Mouse (Mus musculus): ENCODE measurements around the gene Dnajc14. TPM values are rescaled to one million over a fixed set of nuclear protein-coding genes. Genes with fewer than 3 reads are reported as not detected.

The Dnajc14 gene
- total and polyA plus RNA-seq, 3 experiments = 27.7 to 36.7 TPM; not detected in 1

- H3K4me1 ChIP-seq (ENCODE audit: control insufficient read depth in 1 of 2, insufficient read depth in 2 of 2, low read length in 2 of 2) = peaks cover 2 to 6% of the 10 kb centered on the region in 2 experiments; a peak in 3 of 4 replicates
- DNase-seq (ENCODE audit: low read depth, low spot score) = peak; percentile 72
- H3K79me2 ChIP-seq (ENCODE audit: control insufficient read depth, insufficient read depth, low read length, poor library complexity) = no peaks in the 10 kb centered on the region
- peaks cover 0 to 11% of the 10 kb centered on the region in 2 experiments; a peak in 2 of 4 replicates for H3K36me3 ChIP-seq (ENCODE audit: control insufficient read depth in 1 of 2, insufficient read depth in 2 of 2, low read length in 2 of 2)
- H3K27me3 ChIP-seq (ENCODE audit: control insufficient read depth in 1 of 2, insufficient read depth in 2 of 2, low read length in 2 of 2) = no peaks in the 10 kb centered on the region
- TF ChIP-seq NRF1 (IDR thresholded peaks at IDR 0.05; ENCODE audit: insufficient read depth, low read depth, low read length, poor library complexity, severe bottlenecking) (no peak), JUND (IDR thresholded peaks at IDR 0.05; ENCODE audit: low read depth, low read length) (no peak), SIN3A (IDR thresholded peaks at IDR 0.05; ENCODE audit: low read length) (no peak; the same call in 1 of the 2 replicates), ETS1 (IDR thresholded peaks at IDR 0.05; ENCODE audit: low read depth, low read length) (peak; percentile 63), MXI1 (IDR thresholded peaks at IDR 0.05; ENCODE audit: low read depth, low read length) (no peak), POLR2AphosphoS2 (IDR thresholded peaks at IDR 0.05; ENCODE audit: low read length) (no peak), CTCF (IDR thresholded peaks at IDR 0.05 in 2 of 3, conservative IDR thresholded peaks at IDR 0.05 in 1 of 3; ENCODE audit: control insufficient read depth in 1 of 3, insufficient read depth in 1 of 3, low read depth in 2 of 3, low read length in 3 of 3, poor library complexity in 1 of 3, severe bottlenecking in 1 of 3) (no peak)
- no peak overlapping the region for H3K27ac ChIP-seq (ENCODE audit: control insufficient read depth, low read depth, low read length)
- no peak overlapping the region for H3K4me3 ChIP-seq (ENCODE audit: control insufficient read depth in 1 of 2, insufficient read depth in 1 of 2, low read depth in 2 of 2, low read length in 2 of 2)
- H3K9ac ChIP-seq (ENCODE audit: control insufficient read depth, low read depth, low read length, poor library complexity, severe bottlenecking) = no peak overlapping the region
- no peaks in the 10 kb centered on the region for H3K9me3 ChIP-seq (replicated peaks; ENCODE audit: insufficient read depth, low read length)
These were observed 24.7 kb upstream of the Dnajc14 start for GRCm38 (mm10) chr10:128779011-128779795.

- peaks cover 2 to 6% of the 10 kb centered on the region in 2 experiments; a peak in 3 of 4 replicates for H3K4me1 ChIP-seq (ENCODE audit: control insufficient read depth in 1 of 2, insufficient read depth in 2 of 2, low read length in 2 of 2)
- H3K27ac ChIP-seq (ENCODE audit: control insufficient read depth, low read depth, low read length) = no peak overlapping the region
- peak; percentile 39 for DNase-seq (ENCODE audit: low read depth, low spot score)
- no peak overlapping the region for H3K4me3 ChIP-seq (ENCODE audit: control insufficient read depth in 1 of 2, insufficient read depth in 1 of 2, low read depth in 2 of 2, low read length in 2 of 2)
- no peaks in the 10 kb centered on the region for H3K9me3 ChIP-seq (replicated peaks; ENCODE audit: insufficient read depth, low read length)
- no peak overlapping the region for H3K9ac ChIP-seq (ENCODE audit: control insufficient read depth, low read depth, low read length, poor library complexity, severe bottlenecking)
- peaks cover 0 to 11% of the 10 kb centered on the region in 2 experiments; a peak in 2 of 4 replicates for H3K36me3 ChIP-seq (ENCODE audit: control insufficient read depth in 1 of 2, insufficient read depth in 2 of 2, low read length in 2 of 2)
- H3K79me2 ChIP-seq (ENCODE audit: control insufficient read depth, insufficient read depth, low read length, poor library complexity) = no peaks in the 10 kb centered on the region
- TF ChIP-seq ZC3H11A (IDR thresholded peaks at IDR 0.05; ENCODE audit: low read depth, low read length) (no peak), KAT2A (conservative IDR thresholded peaks at IDR 0.05; ENCODE audit: low read depth, low read length) (no peak), MXI1 (IDR thresholded peaks at IDR 0.05; ENCODE audit: low read depth, low read length) (no peak), MAFK (IDR thresholded peaks at IDR 0.05; ENCODE audit: borderline replicate concordance, low read depth, low read length) (no peak), MYB (IDR thresholded peaks at IDR 0.05; ENCODE audit: low read depth, low read length) (no peak), MYC (IDR thresholded peaks at IDR 0.05; ENCODE audit: low read depth, low read length) (no peak), EP300 (IDR thresholded peaks at IDR 0.05; ENCODE audit: low read depth in 1 of 2, low read length in 2 of 2) (no peak), POLR2AphosphoS2 (IDR thresholded peaks at IDR 0.05; ENCODE audit: low read length) (no peak), TCF12 (IDR thresholded peaks at IDR 0.05; ENCODE audit: low read depth, low read length) (no peak), SMC3 (IDR thresholded peaks at IDR 0.05; ENCODE audit: low read depth, low read length) (no peak)
- no peaks in the 10 kb centered on the region for H3K27me3 ChIP-seq (ENCODE audit: control insufficient read depth in 1 of 2, insufficient read depth in 2 of 2, low read length in 2 of 2)
These were observed 23.7 kb upstream of the Dnajc14 start for GRCm38 (mm10) chr10:128780200-128780599.
